Mouse (Mus musculus): ENCODE measurements around the gene A030014E15Rik. TPM values are rescaled to one million over a fixed set of nuclear protein-coding genes. Genes with fewer than 3 reads are reported as not detected.

A030014E15Rik gene
- polyA plus RNA-seq (2014; fragmentation: Illumina TruSeq; extraction: RNeasy Lipid Tissue Mini Kit (QIAGEN cat#74804); ENCODE audit: low read depth, low replicate concordance), result not detected

DNA sequence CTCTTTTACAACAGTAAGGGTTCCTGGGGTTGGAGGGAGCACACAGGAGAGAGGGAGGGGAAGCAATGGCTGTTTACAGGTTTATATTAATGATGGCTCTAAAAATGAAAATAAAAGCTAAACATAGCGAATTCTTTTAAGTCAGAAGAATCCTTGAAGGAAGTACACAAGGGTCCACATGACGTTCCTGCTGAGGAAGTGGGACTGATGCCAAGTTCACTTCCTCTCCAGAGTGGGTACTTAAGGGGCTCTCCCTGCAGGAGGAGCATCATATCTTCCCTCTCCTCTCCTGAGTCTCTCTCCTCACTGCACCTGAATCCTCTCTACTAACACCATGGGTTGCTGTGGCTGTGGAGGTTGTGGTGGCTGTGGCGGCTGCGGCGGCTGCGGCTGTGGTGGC is at the start of gene A030014E15Rik:
Gene A030014E15Rik (plus strand): TSS at position 268 of the 400 bp plus-strand sequence.

DNA sequence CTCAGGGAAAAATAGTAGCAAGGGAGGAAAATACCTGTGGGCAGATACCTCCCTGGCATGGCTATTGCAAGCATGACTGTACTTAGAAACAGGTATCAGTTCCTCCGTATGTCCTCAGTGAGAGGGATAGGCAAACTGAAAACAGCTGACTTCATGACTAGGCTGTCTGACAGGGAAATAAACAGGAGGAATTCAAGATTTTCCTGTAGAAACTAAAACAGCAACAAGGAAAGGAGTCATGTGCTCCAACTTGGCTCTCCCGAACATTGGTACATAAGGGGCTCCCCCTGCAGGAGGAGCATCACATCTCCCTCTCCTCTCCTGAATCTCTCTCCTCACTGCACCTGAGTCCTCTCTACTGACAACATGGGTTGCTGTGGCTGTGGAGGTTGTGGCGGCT is 11.7 kb upstream of the A030014E15Rik start, which contains the start of gene A030005L19Rik:
Gene A030005L19Rik (plus strand): TSS at position 301 of the 400 bp plus-strand sequence.

GRCm38 (mm10) chr1:82931326-82931725 is 6.6 kb downstream of the A030014E15Rik start, which contains the start of gene Gm6217:
Gene Gm6217 (minus strand): TSS chr1:82931399.

DNA sequence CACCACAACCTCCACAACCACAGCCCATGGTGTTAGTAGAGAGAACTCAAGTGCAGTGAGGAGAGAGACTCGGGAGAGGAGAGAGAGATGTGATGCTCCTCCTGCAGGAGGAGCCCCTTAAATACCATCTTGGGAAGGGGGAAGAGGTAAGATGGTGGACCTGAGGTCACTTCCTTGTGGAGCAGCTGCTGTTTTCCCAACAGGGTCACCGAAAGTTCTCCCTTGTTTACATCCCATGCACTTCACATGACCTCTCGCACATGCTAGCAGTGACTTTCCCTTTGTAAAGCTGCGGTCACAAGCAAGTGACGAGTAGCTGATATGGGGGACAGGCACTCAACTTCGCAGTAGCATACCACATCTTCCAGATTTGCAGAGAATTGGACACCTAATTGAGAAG is 18.6 kb downstream of the A030014E15Rik start, which contains the start of gene A030003K21Rik:
Gene A030003K21Rik (minus strand): TSS at position 94 of the 400 bp plus-strand sequence.

DNA sequence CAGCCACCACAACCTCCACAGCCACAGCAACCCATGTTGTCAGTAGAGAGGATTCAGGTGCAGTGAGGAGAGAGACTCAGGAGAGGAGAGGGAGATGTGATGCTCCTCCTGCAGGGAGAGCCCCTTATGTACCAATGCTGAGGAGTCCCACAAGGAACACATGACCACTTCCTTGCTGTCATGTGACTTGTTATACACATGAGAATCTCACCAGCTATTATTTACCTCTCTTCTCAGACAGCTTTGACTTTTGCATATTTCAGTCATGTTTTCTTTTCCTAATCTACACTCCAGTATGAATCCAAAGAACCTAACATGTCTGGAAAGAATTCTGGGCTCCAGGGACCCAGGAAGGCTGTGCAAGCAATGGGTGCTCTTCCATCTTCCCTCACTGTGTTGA is 31.2 kb downstream of the A030014E15Rik start, which contains the start of gene Gm7544:
Gene Gm7544 (minus strand): TSS at position 101 of the 400 bp plus-strand sequence.

DNA sequence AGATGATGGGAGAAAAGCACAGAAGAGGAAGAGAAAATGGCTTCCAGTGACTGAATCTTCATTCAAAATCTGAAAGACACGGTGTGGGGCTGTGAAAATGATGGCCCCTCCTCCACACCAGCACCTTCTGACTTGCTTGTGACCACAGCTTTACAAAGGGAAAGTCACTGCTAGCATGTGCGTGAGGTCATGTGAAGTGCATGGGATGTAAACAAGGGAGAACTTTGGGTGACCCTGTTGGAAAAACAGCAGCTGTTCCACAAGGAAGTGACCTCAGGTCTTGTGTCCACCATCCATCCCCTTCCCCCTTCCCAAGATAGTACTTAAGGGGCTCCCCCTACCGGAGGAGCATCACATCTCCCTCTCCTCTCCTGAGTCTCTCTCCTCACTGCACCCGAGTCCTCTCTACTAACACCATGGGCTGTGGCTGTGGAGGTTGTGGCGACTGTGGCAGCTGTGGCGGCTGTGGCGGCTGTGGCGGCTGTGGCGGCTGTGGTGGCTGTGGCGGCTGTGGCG is 35.2 kb downstream of the A030014E15Rik start, which contains the start of gene Gm47955:
Gene Gm47955 (plus strand): TSS at position 417 of the 516 bp plus-strand sequence.

Other genes with a start within 250 kb of the A030014E15Rik start
- gene Mff, start 200.0 kb upstream of the A030014E15Rik start, polyA plus RNA-seq (2014; fragmentation: Illumina TruSeq; extraction: RNeasy Lipid Tissue Mini Kit (QIAGEN cat#74804); ENCODE audit: low read depth, low replicate concordance), result 101 TPM
- gene Tm4sf20, start 156.5 kb upstream of the A030014E15Rik start, polyA plus RNA-seq (2014; fragmentation: Illumina TruSeq; extraction: RNeasy Lipid Tissue Mini Kit (QIAGEN cat#74804); ENCODE audit: low read depth, low replicate concordance), result not detected
- gene Gm47791, start 153.7 kb upstream of the A030014E15Rik start, polyA plus RNA-seq (2014; fragmentation: Illumina TruSeq; extraction: RNeasy Lipid Tissue Mini Kit (QIAGEN cat#74804); ENCODE audit: low read depth, low replicate concordance), result not detected
- gene Agfg1, start 85.4 kb upstream of the A030014E15Rik start, polyA plus RNA-seq (2014; fragmentation: Illumina TruSeq; extraction: RNeasy Lipid Tissue Mini Kit (QIAGEN cat#74804); ENCODE audit: low read depth, low replicate concordance), result 23.5 TPM
- not detected for gene A030005L19Rik, start 11.6 kb upstream of the A030014E15Rik start, polyA plus RNA-seq (2014; fragmentation: Illumina TruSeq; extraction: RNeasy Lipid Tissue Mini Kit (QIAGEN cat#74804); ENCODE audit: low read depth, low replicate concordance)
- not detected for gene Gm6217, start 6.5 kb downstream of the A030014E15Rik start, polyA plus RNA-seq (2014; fragmentation: Illumina TruSeq; extraction: RNeasy Lipid Tissue Mini Kit (QIAGEN cat#74804); ENCODE audit: low read depth, low replicate concordance)
- gene A030003K21Rik, start 18.5 kb downstream of the A030014E15Rik start, polyA plus RNA-seq (2014; fragmentation: Illumina TruSeq; extraction: RNeasy Lipid Tissue Mini Kit (QIAGEN cat#74804); ENCODE audit: low read depth, low replicate concordance), result not detected
- gene Gm7544, start 31.1 kb downstream of the A030014E15Rik start, polyA plus RNA-seq (2014; fragmentation: Illumina TruSeq; extraction: RNeasy Lipid Tissue Mini Kit (QIAGEN cat#74804); ENCODE audit: low read depth, low replicate concordance), result not detected
- not detected for gene Gm47955, start 35.4 kb downstream of the A030014E15Rik start, polyA plus RNA-seq (2014; fragmentation: Illumina TruSeq; extraction: RNeasy Lipid Tissue Mini Kit (QIAGEN cat#74804); ENCODE audit: low read depth, low replicate concordance)
- gene Gm47959, start 75.6 kb downstream of the A030014E15Rik start, polyA plus RNA-seq (2014; fragmentation: Illumina TruSeq; extraction: RNeasy Lipid Tissue Mini Kit (QIAGEN cat#74804); ENCODE audit: low read depth, low replicate concordance), result not detected
- gene Slc19a3, start 113.5 kb downstream of the A030014E15Rik start, polyA plus RNA-seq (2014; fragmentation: Illumina TruSeq; extraction: RNeasy Lipid Tissue Mini Kit (QIAGEN cat#74804); ENCODE audit: low read depth, low replicate concordance), result 3.9 TPM
- not detected for gene Krtap28-10, start 117.6 kb downstream of the A030014E15Rik start, polyA plus RNA-seq (2014; fragmentation: Illumina TruSeq; extraction: RNeasy Lipid Tissue Mini Kit (QIAGEN cat#74804); ENCODE audit: low read depth, low replicate concordance)
- not detected for gene Gm47969, start 120.0 kb downstream of the A030014E15Rik start, polyA plus RNA-seq (2014; fragmentation: Illumina TruSeq; extraction: RNeasy Lipid Tissue Mini Kit (QIAGEN cat#74804); ENCODE audit: low read depth, low replicate concordance)
- gene A030005K14Rik, start 134.5 kb downstream of the A030014E15Rik start, polyA plus RNA-seq (2014; fragmentation: Illumina TruSeq; extraction: RNeasy Lipid Tissue Mini Kit (QIAGEN cat#74804); ENCODE audit: low read depth, low replicate concordance), result not detected
- not detected for gene Krtap28-13, start 136.0 kb downstream of the A030014E15Rik start, polyA plus RNA-seq (2014; fragmentation: Illumina TruSeq; extraction: RNeasy Lipid Tissue Mini Kit (QIAGEN cat#74804); ENCODE audit: low read depth, low replicate concordance)
- not detected for gene Ccl20, start 191.8 kb downstream of the A030014E15Rik start, polyA plus RNA-seq (2014; fragmentation: Illumina TruSeq; extraction: RNeasy Lipid Tissue Mini Kit (QIAGEN cat#74804); ENCODE audit: low read depth, low replicate concordance)
- 1.7 TPM for gene Daw1, start 234.8 kb downstream of the A030014E15Rik start, polyA plus RNA-seq (2014; fragmentation: Illumina TruSeq; extraction: RNeasy Lipid Tissue Mini Kit (QIAGEN cat#74804); ENCODE audit: low read depth, low replicate concordance)